Mouse (Mus musculus): Measurements from ENCODE around the gene Tle4. TPM values are rescaled to one million over a fixed set of nuclear protein-coding genes. Genes with fewer than 3 reads are reported as not detected.

Tle4 gene
- polyA plus RNA-seq, 1 experiment: 10.4 TPM

GRCm38 (mm10) chr19:14547133-14547842 lies 50.6 kb downstream of the Tle4 start:
- no peaks in the 10 kb centered on the region for H3K27me3 ChIP-seq (replicated peaks; ENCODE audit: control insufficient read depth, insufficient read depth, low read length)
- no peak for TF ChIP-seq CTCF (conservative IDR thresholded peaks at IDR 0.05; ENCODE audit: insufficient read depth, insufficient read length, low read depth, low read length)
- no peak for TF ChIP-seq POLR2A (IDR thresholded peaks at IDR 0.05; ENCODE audit: low read depth, low read length)
- H3K36me3 ChIP-seq (ENCODE audit: control insufficient read depth, insufficient read depth, low read length): no peaks in the 10 kb centered on the region
- no peak for DNase-seq
- H3K4me3 ChIP-seq (ENCODE audit: insufficient read depth, low read depth, low read length): no peak overlapping the region
- H3K27ac ChIP-seq (ENCODE audit: insufficient read depth, low read depth, low read length): no peak overlapping the region
- H3K4me1 ChIP-seq (ENCODE audit: control insufficient read depth, insufficient read depth, low read length): no peaks in the 10 kb centered on the region
- 94% methylated on average over 8 of the region's 8 CpGs for WGBS

GRCm38 (mm10) chr19:14545485-14545884 lies 52.4 kb downstream of the Tle4 start:
- no peak for TF ChIP-seq POLR2A (IDR thresholded peaks at IDR 0.05; ENCODE audit: low read depth, low read length)
- no peak for TF ChIP-seq CTCF (conservative IDR thresholded peaks at IDR 0.05; ENCODE audit: insufficient read depth, insufficient read length, low read depth, low read length)
- no peaks in the 10 kb centered on the region for H3K27me3 ChIP-seq (replicated peaks; ENCODE audit: control insufficient read depth, insufficient read depth, low read length)
- WGBS: 78% methylated on average over 1 of the region's 1 CpGs
- DNase-seq: no peak
- H3K4me1 ChIP-seq (ENCODE audit: control insufficient read depth, insufficient read depth, low read length): no peaks in the 10 kb centered on the region
- H3K36me3 ChIP-seq (ENCODE audit: control insufficient read depth, insufficient read depth, low read length): no peaks in the 10 kb centered on the region
- no peak overlapping the region for H3K27ac ChIP-seq (ENCODE audit: insufficient read depth, low read depth, low read length)
- H3K4me3 ChIP-seq (ENCODE audit: insufficient read depth, low read depth, low read length): no peak overlapping the region

- TF ChIP-seq CTCF (conservative IDR thresholded peaks at IDR 0.05; ENCODE audit: insufficient read depth, insufficient read length, low read depth, low read length): no peak
- no peak for TF ChIP-seq POLR2A (IDR thresholded peaks at IDR 0.05; ENCODE audit: low read depth, low read length)
- Histone ChIP-seq H3K4me1 (ENCODE audit: control insufficient read depth, insufficient read depth, low read length) (no peaks in the 10 kb centered on the region), H3K27ac (ENCODE audit: insufficient read depth, low read depth, low read length) (no peak overlapping the region), H3K36me3 (ENCODE audit: control insufficient read depth, insufficient read depth, low read length) (no peaks in the 10 kb centered on the region), H3K27me3 (replicated peaks; ENCODE audit: control insufficient read depth, insufficient read depth, low read length) (no peaks in the 10 kb centered on the region), H3K4me3 (ENCODE audit: insufficient read depth, low read depth, low read length) (no peak overlapping the region)
- WGBS: 84% methylated on average over 1 of the region's 1 CpGs
- no peak for DNase-seq
Observed at GRCm38 (mm10) chr19:14543305-14543704, 54.5 kb downstream of the Tle4 start.

- no peak for DNase-seq
- TF ChIP-seq CTCF (conservative IDR thresholded peaks at IDR 0.05; ENCODE audit: insufficient read depth, insufficient read length, low read depth, low read length) (no peak), POLR2A (IDR thresholded peaks at IDR 0.05; ENCODE audit: low read depth, low read length) (no peak)
- H3K4me1 ChIP-seq (ENCODE audit: control insufficient read depth, insufficient read depth, low read length): no peaks in the 10 kb centered on the region
- no peak overlapping the region for H3K4me3 ChIP-seq (ENCODE audit: insufficient read depth, low read depth, low read length)
- no peaks in the 10 kb centered on the region for H3K36me3 ChIP-seq (ENCODE audit: control insufficient read depth, insufficient read depth, low read length)
- WGBS: 78% methylated on average over 3 of the region's 3 CpGs
- no peaks in the 10 kb centered on the region for H3K27me3 ChIP-seq (replicated peaks; ENCODE audit: control insufficient read depth, insufficient read depth, low read length)
- H3K27ac ChIP-seq (ENCODE audit: insufficient read depth, low read depth, low read length): no peak overlapping the region
Observed at GRCm38 (mm10) chr19:14540678-14541077, 57.2 kb downstream of the Tle4 start.

GRCm38 (mm10) chr19:14536676-14537075 lies 61.2 kb downstream of the Tle4 start:
- DNase-seq: no peak
- no peaks in the 10 kb centered on the region for H3K4me1 ChIP-seq (ENCODE audit: control insufficient read depth, insufficient read depth, low read length)
- no peak overlapping the region for H3K27ac ChIP-seq (ENCODE audit: insufficient read depth, low read depth, low read length)
- no peaks in the 10 kb centered on the region for H3K27me3 ChIP-seq (replicated peaks; ENCODE audit: control insufficient read depth, insufficient read depth, low read length)
- 93% methylated on average over 2 of the region's 2 CpGs for WGBS
- H3K36me3 ChIP-seq (ENCODE audit: control insufficient read depth, insufficient read depth, low read length): no peaks in the 10 kb centered on the region
- TF ChIP-seq CTCF (conservative IDR thresholded peaks at IDR 0.05; ENCODE audit: insufficient read depth, insufficient read length, low read depth, low read length) (no peak), POLR2A (IDR thresholded peaks at IDR 0.05; ENCODE audit: low read depth, low read length) (no peak)
- H3K4me3 ChIP-seq (ENCODE audit: insufficient read depth, low read depth, low read length): no peak overlapping the region

- H3K27ac ChIP-seq (ENCODE audit: insufficient read depth, low read depth, low read length): no peak overlapping the region
- no peak for TF ChIP-seq POLR2A (IDR thresholded peaks at IDR 0.05; ENCODE audit: low read depth, low read length)
- TF ChIP-seq CTCF (conservative IDR thresholded peaks at IDR 0.05; ENCODE audit: insufficient read depth, insufficient read length, low read depth, low read length): no peak
- H3K27me3 ChIP-seq (replicated peaks; ENCODE audit: control insufficient read depth, insufficient read depth, low read length): no peaks in the 10 kb centered on the region
- DNase-seq: no peak
- H3K4me3 ChIP-seq (ENCODE audit: insufficient read depth, low read depth, low read length): no peak overlapping the region
- no peaks in the 10 kb centered on the region for H3K36me3 ChIP-seq (ENCODE audit: control insufficient read depth, insufficient read depth, low read length)
- no peaks in the 10 kb centered on the region for H3K4me1 ChIP-seq (ENCODE audit: control insufficient read depth, insufficient read depth, low read length)
Observed at GRCm38 (mm10) chr19:14534447-14534846, 63.4 kb downstream of the Tle4 start.

GRCm38 (mm10) chr19:14532861-14533260 lies 65.0 kb downstream of the Tle4 start:
- Histone ChIP-seq H3K27ac (ENCODE audit: insufficient read depth, low read depth, low read length) (no peak overlapping the region), H3K27me3 (replicated peaks; ENCODE audit: control insufficient read depth, insufficient read depth, low read length) (no peaks in the 10 kb centered on the region), H3K4me1 (ENCODE audit: control insufficient read depth, insufficient read depth, low read length) (no peaks in the 10 kb centered on the region), H3K36me3 (ENCODE audit: control insufficient read depth, insufficient read depth, low read length) (no peaks in the 10 kb centered on the region), H3K4me3 (ENCODE audit: insufficient read depth, low read depth, low read length) (no peak overlapping the region)
- TF ChIP-seq POLR2A (IDR thresholded peaks at IDR 0.05; ENCODE audit: low read depth, low read length): no peak
- TF ChIP-seq CTCF (conservative IDR thresholded peaks at IDR 0.05; ENCODE audit: insufficient read depth, insufficient read length, low read depth, low read length): no peak
- no peak for DNase-seq
- 96% methylated on average over 6 of the region's 6 CpGs for WGBS

Measured in kidney, adult 2 months (tissue).